Mouse (Mus musculus) ES-E14 (cell line): ENCODE results near the gene Zmynd11. TPM values are rescaled to one million over a fixed set of nuclear protein-coding genes. Genes with fewer than 3 reads are reported as not detected.

Experiments
- DNase-seq: peaks from one replicate; pipeline ENCODE4 v3.0.0-alpha.2; 2013; ENCODE audit warnings: low read depth, low spot score
- H3K27ac ChIP-seq: 2 replicates; pipeline ENCODE4 v1.5.1; 2012; ENCODE audit warnings: low read depth, mild to moderate bottlenecking, low read length, moderate library complexity, mixed read lengths; ENCODE audit not compliant: poor library complexity, insufficient read depth, severe bottlenecking
- H3K36me3 ChIP-seq: 2 replicates; pipeline ENCODE4 v1.6.1; 2012; ENCODE audit warnings: mild to moderate bottlenecking, low read length, moderate library complexity, mixed read lengths; ENCODE audit not compliant: control insufficient read depth, poor library complexity, insufficient read depth, severe bottlenecking
- H3K4me1 ChIP-seq, 2 experiments: fragments of 150-350 bp in 1 of 2; sonication (generic) in 1 of 2; 2 replicates each; pipeline ENCODE4 v1.6.1; 2012; ENCODE audit warnings: low read length in 2 of 2, mild to moderate bottlenecking in 1 of 2, mixed read lengths in 1 of 2; ENCODE audit not compliant: control insufficient read depth in 2 of 2, insufficient read depth in 2 of 2, poor library complexity in 1 of 2
- H3K4me3 ChIP-seq, 2 experiments: fragments of 150-350 bp in 1 of 2; sonication (generic) in 1 of 2; 2 replicates each; pipeline ENCODE4 v1.5.1; 2012; ENCODE audit warnings: low read length in 2 of 2, low read depth in 1 of 2, mild to moderate bottlenecking in 1 of 2, mixed read lengths in 1 of 2; ENCODE audit not compliant: insufficient read depth in 1 of 2, poor library complexity in 1 of 2, severe bottlenecking in 1 of 2
- H3K9ac ChIP-seq: 2 replicates; pipeline ENCODE4 v1.6.1; 2012; ENCODE audit warnings: low read depth, mild to moderate bottlenecking, low read length, mixed read lengths; ENCODE audit not compliant: poor library complexity, insufficient read depth, severe bottlenecking
- H3K9me3 ChIP-seq: fragments of 150-350 bp; sonication (generic); 2 replicates; pipeline ENCODE4 v1.6.1; 2012; ENCODE audit warnings: low read depth, mild to moderate bottlenecking, low read length; ENCODE audit not compliant: control insufficient read depth, insufficient read depth
- CHD2 ChIP-seq: IDR thresholded peaks from 2 replicates; pipeline ENCODE4 v1.6.1; 2014; ENCODE audit warnings: mild to moderate bottlenecking, low read depth, low read length, inconsistent platforms
- HCFC1 ChIP-seq: IDR thresholded peaks from 2 replicates; pipeline ENCODE4 v1.6.1; 2012; ENCODE audit warnings: low read length, inconsistent platforms, borderline replicate concordance; ENCODE audit not compliant: insufficient read depth
- MAFK ChIP-seq: IDR thresholded peaks from 2 replicates; pipeline ENCODE4 v1.6.1; 2014; ENCODE audit warnings: mild to moderate bottlenecking, low read depth, low read length, inconsistent platforms; ENCODE audit not compliant: insufficient read depth
- ZC3H11A ChIP-seq: IDR thresholded peaks from 2 replicates; pipeline ENCODE4 v1.6.1; 2012; ENCODE audit warnings: low read depth, mild to moderate bottlenecking, inconsistent platforms, low read length, borderline replicate concordance
- ZNF384 ChIP-seq: IDR thresholded peaks from 2 replicates; pipeline ENCODE4 v1.6.1; 2012; ENCODE audit warnings: low read depth, low read length, inconsistent platforms
- in situ Hi-C, 2 experiments: fragments of 600-800 bp; cut with MboI; formaldehyde crosslinking; loops; one replicate each; pipeline ENCODE4 v1.15.1; 2025; ENCODE audit warnings: low sequenced_read_pairs in 2 of 2, inconsistent platforms in 1 of 2; ENCODE audit not compliant: unreplicated experiment in 2 of 2
- total RNA-seq: library from RNA; depleted of rRNA; stranded (reverse); fragments of 300-350 nt; gene quantifications from 2 replicates; pipeline ENCODE4 v1.2.3, GENCODE M21; 2012

Gene Zmynd11
- total RNA-seq, 1 experiment = 24.3 TPM

DNA sequence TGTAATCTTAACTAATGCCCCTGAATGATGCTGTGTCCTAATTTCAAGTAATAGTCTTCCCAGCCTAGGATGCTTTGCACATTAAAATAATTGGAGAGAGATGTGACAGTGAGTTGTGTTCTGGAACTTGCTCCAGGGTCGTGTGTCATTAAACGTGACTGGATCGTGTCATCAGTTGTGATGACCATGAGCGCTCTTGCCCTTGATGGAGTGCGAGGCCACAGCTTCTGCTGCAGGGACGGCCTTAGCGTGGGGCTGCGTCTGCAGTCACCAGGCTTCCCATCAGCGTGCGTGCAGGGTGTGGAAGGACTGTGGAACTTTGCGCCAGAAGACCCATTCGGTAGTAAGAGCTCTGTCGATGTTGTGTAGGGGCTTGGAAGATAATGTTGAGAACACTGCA is 116.4 kb downstream of the Zmynd11 start:
- Histone ChIP-seq H3K27ac (no peak overlapping the region), H3K4me3 (no peak overlapping the region), H3K9me3 (no peaks in the 10 kb centered on the region), H3K9ac (no peak overlapping the region), H3K4me1 (no peaks in the 10 kb centered on the region), H3K36me3 (no peaks in the 10 kb centered on the region)
- in situ Hi-C loops = loop anchor here in 1 of 2 experiments (25.0 kb wide), 1 partner anchor 461 kb away; no protein-coding TSS in a partner anchor
- no peak for DNase-seq
- no peak for TF ChIP-seq HCFC1
- no peak for TF ChIP-seq ZC3H11A
- no peak for TF ChIP-seq CHD2
- no peak for TF ChIP-seq MAFK
- TF ChIP-seq ZNF384 = no peak

DNA sequence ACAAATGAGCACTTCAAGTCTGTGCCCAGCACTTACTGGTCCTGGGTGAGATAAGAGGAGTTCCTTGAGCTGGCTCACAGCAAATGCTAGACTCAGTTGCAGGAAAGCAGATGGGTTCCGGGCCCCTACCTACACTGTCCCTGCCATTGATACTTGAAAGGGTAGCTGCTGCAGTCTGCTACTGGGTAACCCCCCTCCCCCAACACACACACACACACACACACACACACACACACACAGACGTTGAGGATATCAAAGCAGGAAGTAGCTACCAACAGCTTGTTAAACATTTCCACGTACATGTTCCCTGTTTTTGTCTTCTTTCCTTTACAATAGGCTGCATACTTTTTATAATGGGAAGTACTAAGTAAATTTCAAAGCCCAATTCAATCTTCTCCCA is 127.2 kb downstream of the Zmynd11 start:
- no peaks in the 10 kb centered on the region for H3K36me3 ChIP-seq
- TF ChIP-seq HCFC1 = no peak
- no peak for TF ChIP-seq ZC3H11A
- TF ChIP-seq ZNF384 = no peak
- no peak for TF ChIP-seq CHD2
- TF ChIP-seq MAFK = no peak
- in situ Hi-C loops = loop anchor here (10.0 to 25.0 kb wide), 2 partner anchors 451 to 453 kb away; no protein-coding TSS in a partner anchor

DNA sequence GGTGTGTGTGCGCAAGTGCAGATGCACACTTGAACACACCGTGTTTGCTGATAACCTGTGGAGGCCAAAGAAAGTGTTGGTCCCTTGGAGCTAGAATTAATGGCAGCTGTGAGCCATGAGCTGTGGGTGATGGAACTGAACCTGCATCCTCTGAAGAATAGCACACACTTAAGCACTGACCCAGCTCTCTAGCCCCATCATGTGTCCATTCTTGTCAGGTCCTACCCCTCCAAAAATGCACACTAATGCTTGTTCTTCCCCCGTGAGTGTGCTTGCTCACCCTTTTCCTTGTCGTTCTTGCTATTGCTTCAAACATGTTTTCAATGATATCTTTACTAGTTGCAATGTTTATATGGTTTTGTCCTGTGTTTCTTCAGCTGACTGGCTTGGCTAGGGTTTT is 128.6 kb downstream of the Zmynd11 start:
- peak; percentile 51 for DNase-seq
- Histone ChIP-seq H3K27ac (no peak overlapping the region), H3K36me3 (no peaks in the 10 kb centered on the region), H3K9ac (no peak overlapping the region), H3K9me3 (no peaks in the 10 kb centered on the region), H3K4me3 (no peak overlapping the region), H3K4me1 (peaks cover 0 to 5% of the 10 kb centered on the region in 2 experiments; a peak in 1 of 4 replicates)
- in situ Hi-C loops = loop anchor here (10.0 to 25.0 kb wide), 2 partner anchors 449 to 452 kb away; no protein-coding TSS in a partner anchor
- peak; percentile 82; the same call in 1 of the 2 replicates for TF ChIP-seq ZC3H11A
- no peak for TF ChIP-seq ZNF384
- TF ChIP-seq MAFK = peak; percentile 73

More for the DNA sequence above, 127.2 kb downstream of the Zmynd11 start:
- Histone ChIP-seq H3K4me3 (no peak overlapping the region), H3K9me3 (no peaks in the 10 kb centered on the region), H3K9ac (no peak overlapping the region), H3K4me1 (peaks cover 0 to 3% of the 10 kb centered on the region in 2 experiments; a peak in 1 of 4 replicates), H3K27ac (no peak overlapping the region)
- no peak for DNase-seq

DNA sequence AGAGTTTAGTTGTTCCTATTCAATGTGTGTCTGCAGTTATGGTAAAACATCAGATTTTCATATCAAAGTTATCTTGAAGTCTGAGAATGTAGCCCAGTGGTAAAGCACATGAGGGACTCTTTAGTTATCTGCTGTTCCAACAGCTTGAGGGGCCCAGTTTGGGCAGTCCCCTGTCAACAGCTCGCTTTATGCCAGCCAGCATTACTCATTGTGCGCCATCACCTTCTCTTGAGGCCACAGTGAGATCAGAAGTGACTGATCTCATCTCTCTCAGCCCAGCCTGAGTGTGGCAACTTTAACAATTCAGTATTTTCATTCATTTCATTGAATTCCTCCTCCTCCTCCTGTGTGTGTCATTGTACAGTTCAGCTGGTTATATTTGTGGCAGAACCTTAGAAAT is 129.2 kb downstream of the Zmynd11 start:
- no peak for DNase-seq
- TF ChIP-seq CHD2 (no peak), ZC3H11A (no peak), MAFK (no peak), ZNF384 (no peak), HCFC1 (no peak)
- Histone ChIP-seq H3K4me3 (no peak overlapping the region), H3K4me1 (peaks cover under 1 to 5% of the 10 kb centered on the region in 2 experiments; a peak in 1 of 4 replicates), H3K9me3 (no peaks in the 10 kb centered on the region), H3K27ac (no peak overlapping the region), H3K9ac (no peak overlapping the region), H3K36me3 (no peaks in the 10 kb centered on the region)
- in situ Hi-C loops = loop anchor here (10.0 to 25.0 kb wide), 2 partner anchors 449 to 451 kb away; no protein-coding TSS in a partner anchor
